Comparison of ENCODE assay signal across 9 mouse cellular contexts in genomic region chr4:154749160-154749559, GRCm38 (mm10).
DNase-seq lines count a peak whose midpoint lies in the region; ATAC-seq and TF ChIP-seq lines count a peak whose summit lies in the region.
"Had no signal": no experiment of that assay in that cellular context is flagged by ENCODE, and none has a peak within 500 bp of the region (broad histone marks: within the 10 kb centered on the region; RNA-seq: fewer than 3 reads in every experiment).

No protein-coding gene starts in this region.

- peak; percentile 68 for TF ChIP-seq CTCF in kidney, adult 2 months (conservative IDR thresholded peaks at IDR 0.05; ENCODE audit: insufficient read depth, insufficient read length, low read depth, low read length)
- TF ChIP-seq CTCF in midbrain, postnatal 0 days (IDR thresholded peaks at IDR 0.05), result peak; percentile 67

- H3K9ac ChIP-seq in midbrain, postnatal 0 days (replicated peaks; ENCODE audit: low read length, poor library complexity, severe bottlenecking), result no peak overlapping the region
- H3K9ac ChIP-seq: liver, embryonic 15.5 days had no signal

- H3K27ac ChIP-seq in kidney, adult 2 months (ENCODE audit: insufficient read depth, low read depth, low read length), result no peak overlapping the region
- H3K27ac ChIP-seq in midbrain, postnatal 0 days (ENCODE audit: low read depth, low read length), result no peak overlapping the region
- H3K27ac ChIP-seq: liver, embryonic 15.5 days had no signal

- no peak overlapping the region for H3K4me3 ChIP-seq in kidney, adult 2 months (ENCODE audit: insufficient read depth, low read depth, low read length)
- no peak overlapping the region for H3K4me3 ChIP-seq in midbrain, postnatal 0 days (ENCODE audit: low read depth, low read length)
- H3K4me3 ChIP-seq: liver, embryonic 15.5 days had no signal

- DNase-seq in kidney, adult 2 months, result peak; percentile 38
- DNase-seq in kidney, adult 11 months, result no peak
- DNase-seq in B cell, adult 2 months, result peak; percentile 36
- DNase-seq in ES-CJ7 (ENCODE audit: low read depth, low spot score), result peak; percentile 23
- DNase-seq in midbrain, postnatal 0 days (ENCODE audit: low spot score), result peak; percentile 5
- DNase-seq in cerebellum, adult 11-12 months, result no peak
- DNase-seq in cerebellum, adult 9-10 months, result no peak

- H3K9me3 ChIP-seq in midbrain, postnatal 0 days (ENCODE audit: low read length), result no peaks in the 10 kb centered on the region
- H3K9me3 ChIP-seq: liver, embryonic 15.5 days had no signal

- H3K27me3 ChIP-seq in kidney, adult 2 months (replicated peaks; ENCODE audit: control insufficient read depth, insufficient read depth, low read length), result no peaks in the 10 kb centered on the region
- H3K27me3 ChIP-seq in midbrain, postnatal 0 days (ENCODE audit: insufficient read depth, low read length), result no peaks in the 10 kb centered on the region
- H3K27me3 ChIP-seq: liver, embryonic 15.5 days had no signal

- H3K36me3 ChIP-seq in kidney, adult 2 months (ENCODE audit: control insufficient read depth, insufficient read depth, low read length), result no peaks in the 10 kb centered on the region
- no peaks in the 10 kb centered on the region for H3K36me3 ChIP-seq in midbrain, postnatal 0 days (ENCODE audit: insufficient read depth, low read length)
- H3K36me3 ChIP-seq: liver, embryonic 15.5 days had no signal

- 44% methylated on average over 9 of the region's 9 CpGs for WGBS in kidney, adult 2 months
- 46% methylated on average over 9 of the region's 9 CpGs for WGBS in midbrain, postnatal 0 days

- H3K4me1 ChIP-seq in kidney, adult 2 months (ENCODE audit: control insufficient read depth, insufficient read depth, low read length), result peaks cover 9% of the 10 kb centered on the region
- H3K4me1 ChIP-seq in midbrain, postnatal 0 days (ENCODE audit: insufficient read depth, low read length), result no peaks in the 10 kb centered on the region
- H3K4me1 ChIP-seq: liver, embryonic 15.5 days had no signal

- ATAC-seq in erythroblast, adult 5-6 weeks (replicated peaks; ENCODE audit: low FRiP score, poor library complexity, severe bottlenecking), result peak; percentile 81
- ATAC-seq in midbrain, postnatal 0 days (ENCODE audit: low FRiP score), result no peak

- TF ChIP-seq POLR2A in kidney, adult 2 months (IDR thresholded peaks at IDR 0.05; ENCODE audit: low read depth, low read length), result no peak

- no peak overlapping the region for H3K4me2 ChIP-seq in midbrain, postnatal 0 days (ENCODE audit: low read depth, low read length, poor library complexity, severe bottlenecking)
- H3K4me2 ChIP-seq: liver, embryonic 15.5 days had no signal

Comparison
In these comparisons a context has a peak if more than half of its experiments do, and no peak if none do; other contexts are left out.
1. DNase-seq: peak in kidney, adult 2 months (single experiment), B cell, adult 2 months (2 of 2), ES-CJ7 (single experiment) and midbrain, postnatal 0 days (single experiment); none in kidney, adult 11 months (single experiment), cerebellum, adult 11-12 months (single experiment) and cerebellum, adult 9-10 months (single experiment).